Mouse (Mus musculus) lung, postnatal 0 days (tissue): Measurements from ENCODE around the gene Cdh8.

Experiments used
- CTCF ChIP-seq: IDR thresholded peaks from 2 replicates; pipeline ENCODE4 v1.5.1; 2016; ENCODE audit warnings: antibody characterized with exemption, mild to moderate bottlenecking
- EP300 ChIP-seq: IDR thresholded peaks from 2 replicates; pipeline ENCODE4 v1.6.1; 2016; ENCODE audit warnings: antibody characterized with exemption, mild to moderate bottlenecking, control low read depth

- TF ChIP-seq CTCF (no peak), EP300 (no peak)
Measured at GRCm38 (mm10) chr8:99314561-99314960, 101.7 kb downstream of the Cdh8 start.
